ENCODE assay signal across 9 mouse cellular contexts in genomic region chr13:69991892-69992261, GRCm38 (mm10).
DNase-seq lines count a peak whose midpoint lies in the region; ATAC-seq and TF ChIP-seq lines count a peak whose summit lies in the region.
"Had no signal": no experiment of that assay in that cellular context is flagged by ENCODE, and none has a peak within 500 bp of the region (broad histone marks: within the 10 kb centered on the region; RNA-seq: fewer than 3 reads in every experiment).

No protein-coding gene starts in this region.

- H3K4me1 ChIP-seq in cortical plate, adult 2 months (ENCODE audit: control insufficient read depth, insufficient read depth, low read length): 0 out of 2 replicates have a peak, but pooled peaks cover 2% of the 10 kb centered on the region
- H3K4me1 ChIP-seq in neural tube, embryonic 14.5 days (ENCODE audit: control insufficient read depth, insufficient read depth, low read length): peaks cover 14% of the 10 kb centered on the region
- H3K4me1 ChIP-seq in liver, postnatal 0 days (ENCODE audit: insufficient read depth): no peaks in the 10 kb centered on the region
- H3K4me1 ChIP-seq in heart, embryonic 12.5 days (replicated peaks): peaks cover 8% of the 10 kb centered on the region

- no peak for TF ChIP-seq POLR2A in cortical plate, adult 2 months (IDR thresholded peaks at IDR 0.05; ENCODE audit: extremely low read depth, insufficient read depth, low read length)

- H3K4me3 ChIP-seq in cortical plate, adult 2 months (ENCODE audit: insufficient read depth, low read length): peak overlapping the region; percentile 10
- H3K4me3 ChIP-seq in neural tube, embryonic 14.5 days (ENCODE audit: low read depth, low read length): no peak overlapping the region
- no peak overlapping the region for H3K4me3 ChIP-seq in liver, postnatal 0 days (ENCODE audit: low read depth, low read length)
- no peak overlapping the region for H3K4me3 ChIP-seq in heart, embryonic 12.5 days

- TF ChIP-seq CTCF in cortical plate, adult 2 months (IDR thresholded peaks at IDR 0.05; ENCODE audit: extremely low read depth, insufficient read depth, low read length): no peak
- no peak for TF ChIP-seq CTCF in liver, postnatal 0 days (IDR thresholded peaks at IDR 0.05; ENCODE audit: low read depth)

- peak; percentile 72 for DNase-seq in heart, adult 11 months
- DNase-seq in heart, adult 18-20 months: no peak
- DNase-seq in layer of hippocampus, adult 9-11 months: peak; percentile 54
- DNase-seq in liver, postnatal 0 days: no peak
- DNase-seq in kidney, postnatal 4 days: no peak

- no peak for ATAC-seq in neural tube, embryonic 14.5 days (ENCODE audit: low read depth)
- ATAC-seq in liver, postnatal 0 days: no peak
- ATAC-seq in heart, embryonic 12.5 days (ENCODE audit: insufficient number of reproducible peaks, low FRiP score): no peak

- WGBS in neural tube, embryonic 14.5 days: 33% methylated on average over 14 of the region's 14 CpGs
- 57% methylated on average over 14 of the region's 14 CpGs for WGBS in liver, postnatal 0 days (ENCODE audit: insufficient replicate concordance)
- 62% methylated on average over 14 of the region's 14 CpGs for WGBS in heart, embryonic 12.5 days

- 0 out of 2 replicates have a peak overlapping the region, but pooled peaks have one; percentile 2 for H3K9ac ChIP-seq in neural tube, embryonic 14.5 days (replicated peaks; ENCODE audit: low read depth, low read length)
- no peak overlapping the region for H3K9ac ChIP-seq in liver, postnatal 0 days (replicated peaks)
- no peak overlapping the region for H3K9ac ChIP-seq in heart, embryonic 12.5 days

- TF ChIP-seq EP300 in liver, postnatal 0 days (IDR thresholded peaks at IDR 0.05; ENCODE audit: low read depth): no peak

- no peak overlapping the region for H3K27ac ChIP-seq in cortical plate, adult 2 months (ENCODE audit: insufficient read depth, low read length)
- peak overlapping the region; percentile 22; the same call in 1 of the 2 replicates for H3K27ac ChIP-seq in neural tube, embryonic 14.5 days (ENCODE audit: low read depth, low read length)
- H3K27ac ChIP-seq in liver, postnatal 0 days (ENCODE audit: low read depth): no peak overlapping the region
- no peak overlapping the region for H3K27ac ChIP-seq in heart, embryonic 12.5 days (ENCODE audit: poor library complexity, severe bottlenecking)

- H3K9me3 ChIP-seq in neural tube, embryonic 14.5 days (ENCODE audit: control insufficient read depth, low read length): no peaks in the 10 kb centered on the region
- no peaks in the 10 kb centered on the region for H3K9me3 ChIP-seq in liver, postnatal 0 days (ENCODE audit: low read length)
- H3K9me3 ChIP-seq in heart, embryonic 12.5 days (replicated peaks): no peaks in the 10 kb centered on the region

- no peaks in the 10 kb centered on the region for H3K27me3 ChIP-seq in neural tube, embryonic 14.5 days (ENCODE audit: control insufficient read depth, insufficient read depth, low read length)
- no peaks in the 10 kb centered on the region for H3K27me3 ChIP-seq in liver, postnatal 0 days (ENCODE audit: insufficient read depth, low read length)
- H3K27me3 ChIP-seq in heart, embryonic 12.5 days (replicated peaks): no peaks in the 10 kb centered on the region

- H3K36me3 ChIP-seq in neural tube, embryonic 14.5 days (ENCODE audit: control insufficient read depth, insufficient read depth, low read length): no peaks in the 10 kb centered on the region
- no peaks in the 10 kb centered on the region for H3K36me3 ChIP-seq in liver, postnatal 0 days (replicated peaks; ENCODE audit: insufficient read depth, low read length)
- H3K36me3 ChIP-seq in heart, embryonic 12.5 days: no peaks in the 10 kb centered on the region

- peak overlapping the region; percentile 8; the same call in 1 of the 2 replicates for H3K4me2 ChIP-seq in neural tube, embryonic 14.5 days (ENCODE audit: low read depth, low read length)
- no peak overlapping the region for H3K4me2 ChIP-seq in liver, postnatal 0 days (ENCODE audit: low read depth, low read length)
- H3K4me2 ChIP-seq in heart, embryonic 12.5 days: no peak overlapping the region
- H3K4me2 ChIP-seq: heart, embryonic 11.5 days had no signal

Comparison
In these comparisons a context has a peak if more than half of its experiments do, and no peak if none do; other contexts are left out.
1. DNase-seq: peak in heart, adult 11 months (single experiment) and layer of hippocampus, adult 9-11 months (single experiment); none in heart, adult 18-20 months (0 of 2), liver, postnatal 0 days (single experiment) and kidney, postnatal 4 days (0 of 2).